Mouse (Mus musculus): ENCODE measurements around the gene Pank3.
"Not testable (repeated sequence)": the region's sequence is repeated elsewhere in the genome, so short reads cannot be mapped to it uniquely, and the experiment has no call there.

Gene Pank3

GRCm38 (mm10) chr11:35780336-35780735, 11.1 kb downstream of the Pank3 start:
- no peak for DNase-seq

GRCm38 (mm10) chr11:35782444-35782843, 13.2 kb downstream of the Pank3 start:
- no peak for DNase-seq

GRCm38 (mm10) chr11:35783038-35783437, 13.8 kb downstream of the Pank3 start:
- no peak for DNase-seq

GRCm38 (mm10) chr11:35784002-35784401, 14.7 kb downstream of the Pank3 start:
- DNase-seq: no peak

GRCm38 (mm10) chr11:35784537-35784936, 15.3 kb downstream of the Pank3 start:
- DNase-seq: no peak

- no peak for DNase-seq
These were observed 19.2 kb downstream of the Pank3 start for GRCm38 (mm10) chr11:35788443-35788842.

GRCm38 (mm10) chr11:35792800-35793199, 23.5 kb downstream of the Pank3 start:
- DNase-seq: not testable (repeated sequence)

- DNase-seq: peak; percentile 40
These were observed 28.6 kb downstream of the Pank3 start for GRCm38 (mm10) chr11:35797751-35798494.

- DNase-seq: peak; percentile 79
These were observed 29.2 kb downstream of the Pank3 start for GRCm38 (mm10) chr11:35798495-35798820.

- peak; percentile 29 for DNase-seq
These were observed 29.6 kb downstream of the Pank3 start, which contains the start of gene Fbll1 for GRCm38 (mm10) chr11:35798874-35799273. Fbll1 (minus strand) TSS chr11:35798884.

GRCm38 (mm10) chr11:35801332-35801731, 32.0 kb downstream of the Pank3 start:
- no peak for DNase-seq

- no peak for DNase-seq
These were observed 42.2 kb downstream of the Pank3 start for GRCm38 (mm10) chr11:35811458-35811857.

GRCm38 (mm10) chr11:35816316-35816715, 47.0 kb downstream of the Pank3 start:
- DNase-seq: no peak

- no peak for DNase-seq
These were observed 58.4 kb downstream of the Pank3 start for GRCm38 (mm10) chr11:35827714-35828113.

- DNase-seq: no peak
These were observed 62.9 kb downstream of the Pank3 start for GRCm38 (mm10) chr11:35832139-35832538.

- no peak for DNase-seq
These were observed 64.0 kb downstream of the Pank3 start for GRCm38 (mm10) chr11:35833270-35833669.

- DNase-seq: peak; percentile 91
These were observed 64.9 kb downstream of the Pank3 start, which contains the start of gene Rars for GRCm38 (mm10) chr11:35834022-35834760. Rars (minus strand) TSS chr11:35834506.

GRCm38 (mm10) chr11:35837156-35838126, 68.2 kb downstream of the Pank3 start:
- no peak for DNase-seq

- DNase-seq: peak; percentile 51
These were observed 69.4 kb downstream of the Pank3 start for GRCm38 (mm10) chr11:35838345-35839338.

GRCm38 (mm10) chr11:35840282-35840681, 71.0 kb downstream of the Pank3 start:
- DNase-seq: peak; percentile 33

GRCm38 (mm10) chr11:35840806-35841205, 71.5 kb downstream of the Pank3 start:
- not testable (repeated sequence) for DNase-seq
